Mouse (Mus musculus) adrenal gland, postnatal 36 days (tissue): ENCODE data around the gene Klc2. TPM values are rescaled to one million over a fixed set of nuclear protein-coding genes. Genes with fewer than 3 reads are reported as not detected.
"Not testable (repeated sequence)": the region's sequence is repeated elsewhere in the genome, so short reads cannot be mapped to it uniquely, and the experiment has no call there.

Source experiments
- DNase-seq, 2 experiments: peaks; one replicate each; pipeline ENCODE4 v3.0.0; 2021; ENCODE audit warnings: mixed read lengths in 1 of 2
- total RNA-seq, 2 experiments: library from RNA; stranded (reverse); gene quantifications; 2 replicates each; pipeline ENCODE4 v1.2.3; 2021

Klc2 gene
- total RNA-seq, 2 experiments from 2014 or later: 44.3 to 48.4 TPM

GRCm38 (mm10) chr19:5106074-5106473 is 12.3 kb downstream of the Klc2 start:
- peak in 1 of 2 experiments; percentile 42 for DNase-seq

DNA sequence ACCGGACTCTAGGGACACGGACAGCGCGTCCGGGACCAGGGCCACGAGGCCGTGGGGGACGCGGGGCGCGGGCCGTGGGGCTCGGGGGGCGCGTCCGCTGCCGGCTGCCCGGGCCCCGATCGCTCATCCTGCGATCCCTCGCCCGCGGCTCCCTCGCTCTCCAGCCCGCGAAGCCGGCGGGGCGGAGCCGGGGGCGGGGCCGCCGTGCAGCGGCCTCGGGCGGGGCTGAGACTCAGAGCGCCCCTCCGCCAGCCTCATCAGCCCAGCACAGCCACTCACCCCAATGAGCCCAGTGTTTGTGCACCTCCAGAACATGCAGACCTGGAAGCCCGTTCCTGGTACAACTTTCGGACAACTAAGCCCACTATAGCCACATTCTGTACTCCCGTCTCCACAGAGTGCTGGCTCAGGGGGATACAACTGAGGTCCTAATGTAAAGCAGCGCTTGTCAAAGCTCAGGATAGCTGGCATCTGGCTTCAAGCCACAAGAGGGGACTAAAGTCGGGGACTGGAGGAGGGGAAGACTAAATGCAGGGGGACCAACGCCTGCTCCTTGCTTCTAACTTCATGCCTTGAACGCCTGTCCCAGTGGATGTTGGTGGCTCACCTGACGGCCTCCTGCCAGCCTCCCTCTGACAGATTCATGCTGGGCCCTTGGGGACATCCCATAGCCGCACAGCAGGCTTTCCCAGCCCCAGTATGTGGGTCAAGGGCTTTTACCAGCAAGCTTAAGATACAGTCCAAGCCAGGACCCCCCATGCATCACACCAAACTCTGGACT is 19.8 kb downstream of the Klc2 start, which contains the start of gene Cnih2:
Gene Cnih2 (minus strand): TSS at position 159 of the 781 bp plus-strand sequence.
- peak; percentile 75 to 88 for DNase-seq

GRCm38 (mm10) chr19:5097521-5098362 is 20.6 kb downstream of the Klc2 start:
- no peak for DNase-seq

DNA sequence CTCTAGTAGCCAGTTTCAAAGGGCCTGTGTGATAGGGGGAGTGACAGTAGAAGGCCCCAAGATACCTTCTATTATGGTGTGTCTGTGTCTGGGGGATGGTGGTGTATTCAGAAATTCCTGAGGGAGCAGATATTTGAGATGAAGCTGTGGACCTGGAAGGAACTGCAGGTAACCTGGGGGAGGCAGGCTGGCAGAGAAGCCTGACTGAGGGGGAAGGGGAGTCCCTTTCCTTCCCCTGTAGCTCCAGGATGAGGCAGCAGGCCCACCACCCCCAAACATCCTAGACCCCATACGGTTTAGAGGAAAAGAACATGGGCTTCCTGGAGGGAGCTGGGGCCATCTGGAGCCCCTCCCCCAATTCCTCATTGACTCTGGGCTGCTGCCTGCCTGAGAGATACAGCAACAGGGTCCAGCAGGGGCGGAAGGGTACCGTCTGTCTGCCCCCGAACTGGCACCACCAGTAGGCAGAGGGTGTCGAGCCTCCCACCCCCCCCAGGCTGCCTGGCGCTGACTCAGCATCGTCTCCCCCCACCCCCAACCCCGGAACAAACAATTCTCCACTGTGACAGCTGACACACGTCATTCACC is 22.4 kb downstream of the Klc2 start:
- DNase-seq: no peak

DNA sequence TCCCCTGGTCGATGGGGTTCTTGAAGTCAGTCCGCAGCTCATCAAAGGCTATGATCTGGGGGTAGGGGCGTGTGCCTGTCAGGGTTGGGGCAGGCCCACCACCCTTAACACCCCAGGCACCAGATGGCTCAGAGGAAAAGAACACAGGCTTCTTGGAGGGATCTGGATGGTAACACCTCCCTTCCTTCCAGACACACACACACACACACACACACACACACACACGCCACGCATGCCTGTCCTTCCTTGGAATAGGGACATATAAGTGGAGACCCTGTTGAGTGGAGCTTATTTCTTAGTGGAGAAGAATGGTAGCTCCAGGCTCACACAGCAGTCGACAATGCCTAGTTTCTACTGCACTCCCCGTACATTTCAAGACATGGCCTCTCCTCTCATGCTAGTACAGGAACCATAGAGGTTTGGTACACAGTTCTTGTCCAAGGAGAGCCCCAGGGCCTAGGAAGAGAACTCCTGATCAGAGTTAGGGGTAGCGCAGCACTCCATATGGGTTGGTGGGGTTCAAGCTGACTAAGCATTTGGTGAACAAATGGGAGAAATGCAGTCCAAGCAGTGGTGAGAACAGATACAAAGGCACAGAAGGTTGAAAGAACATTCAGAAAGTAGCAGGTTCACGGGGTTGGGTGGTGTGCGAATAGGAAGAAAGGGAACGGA is 23.5 kb downstream of the Klc2 start:
- no peak for DNase-seq

DNA sequence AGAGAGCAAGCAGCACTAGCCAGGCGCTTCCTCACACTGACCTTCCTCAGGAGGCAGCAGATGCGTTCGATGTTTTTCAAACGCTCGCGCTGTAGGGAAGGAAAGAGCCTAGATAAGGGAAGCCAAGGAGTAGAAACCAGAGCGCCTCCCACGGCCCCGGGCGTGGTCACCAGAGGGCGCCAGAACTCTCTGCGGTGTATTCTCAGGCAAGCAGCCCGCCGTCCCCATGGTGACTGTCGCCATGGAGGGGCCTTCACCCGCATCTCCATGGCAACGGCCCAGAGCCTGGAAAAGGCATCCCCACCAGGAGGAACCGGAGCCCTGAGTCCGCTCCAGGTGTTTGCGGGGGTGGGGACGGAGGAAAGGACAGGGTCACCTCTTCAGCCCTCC is 24.1 kb downstream of the Klc2 start:
- peak; percentile 94 to 97 for DNase-seq

- DNase-seq: no peak
Observed at GRCm38 (mm10) chr19:5093481-5094242, 24.7 kb downstream of the Klc2 start.

DNA sequence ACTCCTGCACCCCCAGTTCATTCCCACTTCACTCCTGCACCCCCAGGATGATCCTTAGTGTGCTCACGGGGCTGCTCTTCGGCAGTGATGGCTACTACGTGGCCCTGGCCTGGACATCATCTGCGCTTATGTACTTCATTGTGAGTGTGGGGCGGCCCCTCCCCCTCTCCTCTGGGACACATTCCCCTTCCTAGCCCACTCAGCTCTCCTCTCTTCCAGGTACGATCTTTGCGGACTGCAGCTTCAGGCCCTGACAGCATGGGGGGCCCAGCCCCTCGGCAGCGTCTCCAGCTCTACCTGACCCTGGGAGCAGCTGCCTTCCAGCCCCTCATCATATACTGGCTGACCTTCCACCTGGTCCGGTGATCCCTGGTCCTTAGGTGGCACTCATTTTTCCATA is 26.3 kb downstream of the Klc2 start:
- DNase-seq: no peak

- DNase-seq: no peak
Observed at GRCm38 (mm10) chr19:5089324-5089723, 29.0 kb downstream of the Klc2 start.

DNA sequence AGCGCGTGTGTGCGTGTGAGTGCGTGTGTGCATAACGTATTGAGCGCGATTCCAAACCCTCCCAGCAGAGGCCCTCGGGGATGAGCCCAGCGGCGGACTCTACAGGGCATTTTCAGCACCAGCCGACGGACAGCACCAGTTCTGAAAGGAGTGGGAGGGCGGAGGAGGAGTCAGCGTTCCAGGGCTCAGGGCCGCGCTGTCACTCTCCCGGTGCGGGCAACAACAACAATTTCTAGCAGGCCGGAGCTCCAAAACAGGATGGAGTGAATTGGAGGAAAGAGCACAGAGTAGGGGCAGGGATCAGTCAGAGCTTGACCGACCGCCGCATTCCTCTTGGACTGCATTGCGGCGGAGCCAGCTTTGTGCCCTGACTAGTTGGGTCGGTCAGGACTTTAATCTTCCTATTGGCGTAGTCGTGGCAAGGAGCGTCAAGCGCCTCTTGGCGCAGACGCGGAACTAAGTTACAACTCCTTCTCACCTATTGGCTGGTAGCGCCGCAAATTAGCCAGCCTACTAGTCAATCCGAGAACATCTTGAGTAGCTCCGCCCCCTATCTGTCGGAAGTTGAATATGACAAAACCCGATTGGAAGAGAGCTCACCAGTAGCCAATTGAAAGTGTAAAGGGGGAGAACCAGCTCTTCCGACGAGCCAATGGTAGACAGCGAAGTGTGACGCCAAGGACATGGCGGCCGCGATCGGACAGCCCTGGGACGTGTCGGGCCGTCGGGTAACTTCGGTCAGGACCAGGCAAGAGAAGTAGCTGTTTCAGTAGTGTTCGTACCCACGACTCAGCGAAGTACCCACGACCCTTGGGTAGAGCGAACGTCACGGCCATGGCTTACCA is 30.3 kb downstream of the Klc2 start, which contains the start of gene Yif1a:
Gene Yif1a (plus strand): TSS at position 655 of the 845 bp plus-strand sequence.
- DNase-seq: peak; percentile 95

DNA sequence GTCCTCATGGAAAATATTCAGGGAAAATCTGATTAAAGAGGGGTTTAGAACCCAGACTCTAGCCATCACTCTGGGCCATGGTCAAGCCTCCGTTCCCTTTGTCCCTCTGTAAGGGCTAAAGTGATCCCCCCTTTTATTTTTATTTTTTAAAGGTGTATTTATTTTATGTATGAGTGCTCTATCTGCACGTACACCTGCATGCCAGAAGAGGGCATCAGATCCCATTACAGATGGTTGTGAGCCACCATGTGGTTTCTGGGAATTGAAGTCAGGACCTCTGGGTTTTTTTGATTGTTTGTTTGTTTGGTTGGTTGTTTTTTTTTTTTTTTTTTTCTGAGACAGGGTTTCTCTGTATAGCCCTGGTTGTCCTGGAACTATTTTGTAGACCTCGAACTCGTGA is 31.8 kb downstream of the Klc2 start:
- not testable (repeated sequence) for DNase-seq

- peak; percentile 81 to 82 for DNase-seq
Observed at GRCm38 (mm10) chr19:5085145-5085863, 33.1 kb downstream of the Klc2 start, which contains the start of gene Tmem151a. Gene Tmem151a, minus strand, starts transcription at chr19:5085531.

- no peak for DNase-seq
Observed at GRCm38 (mm10) chr19:5084834-5085144, 33.6 kb downstream of the Klc2 start.

DNA sequence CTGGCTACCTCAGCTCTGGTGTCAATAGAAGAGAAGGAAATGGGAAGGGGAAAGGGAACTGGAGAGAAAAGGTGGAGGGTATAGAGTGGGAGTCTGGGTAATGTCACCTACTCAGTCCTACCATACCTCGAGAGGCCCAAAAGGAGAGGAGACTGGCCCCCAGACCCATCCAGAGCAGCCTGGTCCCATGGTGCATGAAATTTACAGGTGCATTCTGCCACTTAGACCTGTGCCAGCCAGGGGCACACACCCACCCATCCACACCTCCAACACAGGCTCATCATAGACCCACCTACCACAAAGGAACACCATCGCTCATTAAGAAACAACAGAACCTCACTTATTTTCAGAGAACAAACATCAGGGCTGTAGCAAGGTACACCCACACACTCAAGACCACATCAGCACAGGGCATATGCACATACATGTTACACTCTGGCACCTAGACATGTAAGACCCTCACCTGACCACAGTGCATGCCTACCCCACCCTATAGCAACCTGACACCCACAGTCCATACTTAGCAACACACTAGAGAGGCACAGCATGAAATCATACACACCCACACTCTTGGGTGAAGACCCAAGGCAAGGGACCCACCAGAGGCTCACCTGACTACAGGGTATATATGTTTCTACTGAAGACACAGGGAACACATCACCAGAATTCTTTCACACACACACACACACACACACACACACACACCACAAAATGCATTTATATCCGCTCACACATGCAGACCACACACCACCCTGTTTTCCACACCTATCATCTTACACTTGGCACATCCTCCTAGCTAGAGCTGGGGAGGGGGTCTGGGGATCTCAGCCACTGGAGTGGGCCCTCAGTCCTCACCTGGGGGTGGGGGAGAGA is 34.2 kb downstream of the Klc2 start:
- no peak for DNase-seq

GRCm38 (mm10) chr19:5082596-5082995 is 35.8 kb downstream of the Klc2 start:
- no peak for DNase-seq

- no peak for DNase-seq
Observed at GRCm38 (mm10) chr19:5082005-5082404, 36.4 kb downstream of the Klc2 start.

DNA sequence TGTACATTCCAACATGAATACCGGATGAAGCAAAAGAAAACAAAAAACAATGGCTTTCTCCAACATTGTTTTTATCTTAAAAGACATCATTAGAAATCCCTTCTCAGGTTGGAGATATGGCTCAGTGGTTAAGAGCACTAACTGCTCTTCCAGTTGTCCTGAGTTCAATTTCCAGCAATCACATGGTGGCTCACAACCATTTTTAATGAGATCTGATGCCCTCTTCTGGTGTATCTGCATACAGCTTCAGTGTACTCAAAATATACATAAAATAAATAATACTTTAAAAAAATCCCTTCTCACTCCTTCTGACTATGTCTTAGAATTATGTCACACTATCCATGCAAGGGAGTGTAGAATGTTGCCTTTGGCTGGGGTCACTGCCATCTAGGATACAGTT is 39.1 kb downstream of the Klc2 start:
- DNase-seq: no peak

DNA sequence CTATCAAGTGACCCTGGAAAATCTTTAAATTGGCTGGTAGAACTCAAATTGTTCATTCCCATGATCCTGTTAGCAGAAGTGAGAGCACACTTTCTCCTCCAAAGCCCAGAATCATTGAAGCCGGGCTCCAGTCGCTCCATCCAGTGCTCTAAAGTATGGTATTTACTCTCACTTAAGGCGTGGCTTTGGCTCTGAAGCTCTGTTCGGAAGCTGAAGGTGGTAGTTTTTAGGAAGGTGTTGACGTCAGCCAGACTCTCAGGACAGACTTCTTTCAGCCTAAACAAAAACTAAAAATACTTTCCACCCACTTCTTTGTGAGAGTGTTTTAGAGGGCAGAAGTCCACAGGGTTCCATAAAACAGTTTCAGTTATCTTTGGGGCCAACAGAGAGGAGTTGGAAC is 44.8 kb downstream of the Klc2 start:
- DNase-seq: no peak

GRCm38 (mm10) chr19:5073028-5073427 is 45.3 kb downstream of the Klc2 start:
- peak; percentile 65 to 74 for DNase-seq
